Mouse (Mus musculus) limb, embryonic 15.5 days (tissue): Measurements from ENCODE around the gene Mylip. TPM values are rescaled to one million over a fixed set of nuclear protein-coding genes. Genes with fewer than 3 reads are reported as not detected.
A peak's percentile ranks its signal among the peaks of the same experiment; 100 is the strongest.

Experiments
- ATAC-seq: fragments of 200-750 bp; cut with Nextera tagmentation; 2 replicates; pipeline ENCODE4 v1.8.0; 2017; ENCODE audit warnings: low read depth, moderate TSS enrichment; ENCODE audit not compliant: insufficient number of reproducible peaks, low FRiP score, low TSS enrichment
- H3K27ac ChIP-seq: fragments of 300-500 bp; sonication (generic); 2 replicates; pipeline ENCODE4 v1.5.1; 2015; ENCODE audit warnings: moderate library complexity, mild to moderate bottlenecking, inconsistent platforms
- H3K27me3 ChIP-seq: fragments of 300-500 bp; sonication (generic); 2 replicates; pipeline ENCODE4 v1.6.1; 2015; ENCODE audit warnings: inconsistent platforms
- H3K36me3 ChIP-seq: fragments of 300-500 bp; sonication (generic); 2 replicates; pipeline ENCODE4 v1.6.1; 2015; ENCODE audit warnings: inconsistent platforms
- H3K4me1 ChIP-seq: fragments of 300-500 bp; sonication (generic); 2 replicates; pipeline ENCODE4 v1.6.1; 2015; ENCODE audit warnings: inconsistent platforms
- H3K4me2 ChIP-seq: fragments of 300-500 bp; sonication (generic); 2 replicates; pipeline ENCODE4 v1.6.1; 2015; ENCODE audit warnings: mild to moderate bottlenecking, inconsistent platforms
- H3K4me3 ChIP-seq: fragments of 300-500 bp; sonication (generic); 2 replicates; pipeline ENCODE4 v1.5.1; 2015; ENCODE audit warnings: mild to moderate bottlenecking, inconsistent platforms
- H3K9ac ChIP-seq: fragments of 300-500 bp; sonication (generic); 2 replicates; pipeline ENCODE4 v1.6.1; 2015; ENCODE audit warnings: inconsistent platforms
- H3K9me3 ChIP-seq: fragments of 300-500 bp; sonication (generic); 2 replicates; pipeline ENCODE4 v1.6.1; 2016; ENCODE audit warnings: inconsistent platforms
- WGBS: fragments of 180-500 bp; shearing (Covaris S2); methylation state at CpG from one replicate; pipeline ENCODE4 v1.1.7; 2015; 5-methylcytosine and 5-hydroxymethylcytosine counted together
- polyA plus RNA-seq: library from polyadenylated mRNA; unstranded; fragments of >200 nt; fragmentation: Nextera tagmentation; extraction: Ambion mirVana; gene quantifications from 2 replicates; pipeline ENCODE4 v1.2.1, GENCODE M21; 2015

Mylip gene
- polyA plus RNA-seq, 1 experiment from 2014 or later = 28.2 TPM

GRCm38 (mm10) chr13:45394221-45394768, 4.8 kb downstream of the Mylip start:
- ATAC-seq = no peak
- H3K4me1 ChIP-seq = peaks cover 71% of the 10 kb centered on the region
- no peaks in the 10 kb centered on the region for H3K9me3 ChIP-seq
- WGBS = 29% methylated on average over 8 of the region's 8 CpGs
- H3K9ac ChIP-seq = no peak overlapping the region
- no peaks in the 10 kb centered on the region for H3K27me3 ChIP-seq
- H3K36me3 ChIP-seq = no peaks in the 10 kb centered on the region
- H3K27ac ChIP-seq = no peak overlapping the region
- no peak overlapping the region; the same call in 1 of the 2 replicates for H3K4me3 ChIP-seq
- H3K4me2 ChIP-seq = peak overlapping the region; percentile 10

DNA sequence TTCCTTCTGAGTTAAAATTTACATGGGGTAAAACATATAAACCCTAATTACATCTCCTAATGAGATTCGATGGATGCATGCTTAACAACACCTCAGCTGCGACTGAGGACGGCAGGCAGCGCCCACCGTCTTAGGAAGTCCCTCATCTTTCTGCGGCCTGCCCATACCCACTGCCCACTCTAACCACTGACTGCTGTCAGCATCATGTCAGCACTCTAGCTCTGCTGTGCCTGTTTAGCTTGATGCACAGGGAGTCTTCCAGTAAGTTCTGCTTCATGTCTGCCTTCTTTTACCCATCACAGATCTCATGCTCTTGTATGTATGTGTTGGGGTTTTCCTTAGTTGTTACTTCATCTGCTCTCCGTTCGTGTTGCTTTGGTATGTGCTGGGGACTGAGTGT, 7.2 kb downstream of the Mylip start:
- Histone ChIP-seq H3K4me1 (peaks cover 74% of the 10 kb centered on the region), H3K4me3 (no peak overlapping the region), H3K36me3 (no peaks in the 10 kb centered on the region), H3K27me3 (no peaks in the 10 kb centered on the region), H3K27ac (peak overlapping the region; percentile 90), H3K4me2 (no peak overlapping the region), H3K9ac (no peak overlapping the region), H3K9me3 (no peaks in the 10 kb centered on the region)
- no peak for ATAC-seq
- WGBS = 45% methylated on average over 8 of the region's 8 CpGs

DNA sequence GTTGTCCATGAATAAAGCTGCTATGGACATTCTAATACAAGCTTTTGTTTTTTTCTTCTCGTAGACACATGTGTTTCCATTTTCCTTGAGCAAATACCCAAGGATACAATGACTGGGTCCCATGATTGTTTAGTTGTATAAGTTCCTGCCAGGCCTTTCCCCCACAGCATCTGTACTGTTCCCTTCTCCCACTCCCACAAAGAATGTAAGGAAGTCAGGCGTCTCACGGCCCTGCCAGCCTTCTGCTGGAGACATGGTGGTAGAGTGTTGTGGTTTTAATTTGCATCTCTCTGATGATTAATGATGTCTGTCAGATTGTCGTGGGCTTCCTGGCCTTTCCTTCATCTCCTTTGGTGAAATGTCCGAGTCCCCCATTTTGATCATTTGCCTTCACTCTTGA, 7.7 kb downstream of the Mylip start:
- 19% methylated on average over 5 of the region's 5 CpGs for WGBS
- no peak overlapping the region for H3K9ac ChIP-seq
- peak overlapping the region; percentile 2; the same call in 1 of the 2 replicates for H3K4me2 ChIP-seq
- ATAC-seq = 0 out of 2 replicates have a peak, but pooled peaks have one; percentile 22
- no peaks in the 10 kb centered on the region for H3K36me3 ChIP-seq
- no peaks in the 10 kb centered on the region for H3K27me3 ChIP-seq
- H3K9me3 ChIP-seq = no peaks in the 10 kb centered on the region
- peaks cover 74% of the 10 kb centered on the region for H3K4me1 ChIP-seq
- H3K4me3 ChIP-seq = no peak overlapping the region
- peak overlapping the region; percentile 90 for H3K27ac ChIP-seq

GRCm38 (mm10) chr13:45397896-45398805, 8.6 kb downstream of the Mylip start:
- H3K4me2 ChIP-seq = peak overlapping the region; percentile 14; the same call in 1 of the 2 replicates
- H3K4me1 ChIP-seq = peaks cover 74% of the 10 kb centered on the region
- H3K27me3 ChIP-seq = no peaks in the 10 kb centered on the region
- H3K9ac ChIP-seq = no peak overlapping the region
- no peak overlapping the region for H3K4me3 ChIP-seq
- no peak; the same call in 1 of the 2 replicates for ATAC-seq
- 35% methylated on average over 17 of the region's 21 CpGs for WGBS
- H3K36me3 ChIP-seq = no peaks in the 10 kb centered on the region
- no peaks in the 10 kb centered on the region for H3K9me3 ChIP-seq
- peak overlapping the region; percentile 90 for H3K27ac ChIP-seq

DNA sequence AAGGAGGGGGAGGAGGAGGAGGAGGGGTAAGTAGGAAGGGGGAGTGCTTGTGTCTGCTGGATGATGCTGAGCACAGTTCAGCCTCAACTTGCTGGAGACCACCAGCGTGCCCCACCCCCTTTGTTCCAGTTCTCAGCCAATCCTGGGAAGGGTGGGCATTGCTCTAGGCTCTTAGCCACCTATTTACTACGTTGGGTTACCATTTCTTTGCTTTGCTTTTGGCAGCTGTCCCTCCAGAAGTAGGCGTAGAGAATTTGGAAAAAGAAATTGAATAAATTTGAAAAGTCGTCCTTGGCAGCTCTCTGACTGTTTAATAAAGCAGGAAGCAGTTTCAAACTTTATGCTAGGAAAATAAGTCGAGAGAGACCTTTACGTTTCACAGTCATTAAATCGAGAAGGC, 11.2 kb downstream of the Mylip start:
- peak; percentile 80 for ATAC-seq
- peaks cover 53% of the 10 kb centered on the region for H3K4me1 ChIP-seq
- no peak overlapping the region for H3K9ac ChIP-seq
- H3K4me2 ChIP-seq = 0 out of 2 replicates have a peak overlapping the region, but pooled peaks have one; percentile 25
- H3K27ac ChIP-seq = peak overlapping the region; percentile 80
- no peaks in the 10 kb centered on the region for H3K9me3 ChIP-seq
- H3K36me3 ChIP-seq = peaks cover 18% of the 10 kb centered on the region
- 33% methylated on average over 7 of the region's 7 CpGs for WGBS
- H3K4me3 ChIP-seq = no peak overlapping the region
- H3K27me3 ChIP-seq = no peaks in the 10 kb centered on the region

GRCm38 (mm10) chr13:45401816-45402215, 12.3 kb downstream of the Mylip start:
- no peaks in the 10 kb centered on the region for H3K9me3 ChIP-seq
- no peaks in the 10 kb centered on the region for H3K27me3 ChIP-seq
- WGBS = 41% methylated on average over 7 of the region's 7 CpGs
- no peak overlapping the region for H3K9ac ChIP-seq
- peak overlapping the region; percentile 57 for H3K27ac ChIP-seq
- H3K4me1 ChIP-seq = peaks cover 41% of the 10 kb centered on the region
- H3K4me3 ChIP-seq = no peak overlapping the region
- ATAC-seq = no peak
- peaks cover 30% of the 10 kb centered on the region for H3K36me3 ChIP-seq
- no peak overlapping the region for H3K4me2 ChIP-seq

- Histone ChIP-seq H3K4me1 (peaks cover 35% of the 10 kb centered on the region), H3K27me3 (no peaks in the 10 kb centered on the region), H3K4me3 (no peak overlapping the region), H3K9me3 (no peaks in the 10 kb centered on the region), H3K4me2 (no peak overlapping the region), H3K9ac (no peak overlapping the region), H3K36me3 (peaks cover 36% of the 10 kb centered on the region), H3K27ac (peak overlapping the region; percentile 57)
- no peak for ATAC-seq
- 34% methylated on average over 6 of the region's 7 CpGs for WGBS
These were observed 12.9 kb downstream of the Mylip start for GRCm38 (mm10) chr13:45402316-45403039.

DNA sequence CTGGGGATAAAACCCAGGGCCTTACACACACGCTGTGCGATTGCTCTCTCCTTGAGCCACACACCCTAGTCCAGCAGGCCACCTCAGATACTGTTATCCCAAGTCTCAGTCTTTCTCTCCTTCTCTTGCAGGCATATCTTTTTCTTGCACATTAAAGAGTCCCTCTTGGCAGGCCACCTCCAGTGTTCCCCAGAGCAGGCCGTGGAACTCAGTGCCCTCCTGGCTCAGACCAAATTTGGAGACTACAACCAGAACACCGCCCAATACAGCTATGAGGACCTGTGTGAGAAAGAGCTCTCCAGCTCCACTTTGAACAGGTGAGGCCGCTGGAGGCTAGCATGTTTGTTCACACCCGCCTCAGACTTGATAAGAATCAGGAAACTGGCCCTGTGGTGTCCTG, 14.7 kb downstream of the Mylip start:
- Histone ChIP-seq H3K27me3 (no peaks in the 10 kb centered on the region), H3K9me3 (no peaks in the 10 kb centered on the region), H3K4me3 (no peak overlapping the region), H3K4me1 (peaks cover 24% of the 10 kb centered on the region), H3K27ac (no peak overlapping the region), H3K9ac (no peak overlapping the region), H3K4me2 (no peak overlapping the region), H3K36me3 (peaks cover 53% of the 10 kb centered on the region)
- 90% methylated on average over 6 of the region's 6 CpGs for WGBS
- no peak for ATAC-seq

DNA sequence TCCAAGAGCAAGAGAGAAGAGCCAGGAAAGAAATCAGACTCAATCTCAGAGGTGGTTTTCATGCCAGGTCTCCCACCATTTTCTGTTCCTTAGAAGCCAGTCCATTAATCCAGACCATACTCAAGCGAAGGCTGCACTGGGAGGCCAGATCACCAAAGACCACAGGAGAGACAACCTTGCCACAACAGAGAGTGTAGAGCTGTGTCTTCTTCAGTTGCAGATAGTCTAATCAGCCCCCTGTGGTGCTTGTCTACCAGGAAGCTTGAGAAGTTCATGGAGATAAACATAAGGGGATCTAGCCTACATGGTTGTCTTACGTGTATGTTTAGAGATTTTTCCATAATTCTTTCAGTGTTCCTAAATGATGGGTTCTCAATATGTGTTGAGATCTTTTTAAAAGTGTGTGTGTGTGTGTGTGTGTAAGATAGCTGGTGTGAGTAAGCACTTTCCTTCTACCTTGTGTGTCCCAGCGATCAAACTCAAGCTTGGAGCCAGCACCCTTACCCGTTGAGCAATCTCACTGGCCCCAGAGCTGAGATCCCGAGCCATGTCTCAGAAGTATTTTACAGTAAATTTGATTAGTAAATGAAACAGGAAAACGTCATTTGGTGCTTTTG, 15.8 kb downstream of the Mylip start:
- Histone ChIP-seq H3K4me1 (peaks cover 21% of the 10 kb centered on the region), H3K36me3 (peaks cover 64% of the 10 kb centered on the region), H3K9ac (no peak overlapping the region), H3K27me3 (no peaks in the 10 kb centered on the region), H3K27ac (no peak overlapping the region), H3K9me3 (no peaks in the 10 kb centered on the region), H3K4me3 (no peak overlapping the region), H3K4me2 (no peak overlapping the region)
- WGBS = 89% methylated on average over 6 of the region's 6 CpGs
- no peak for ATAC-seq

- Histone ChIP-seq H3K9me3 (no peaks in the 10 kb centered on the region), H3K4me3 (no peak overlapping the region), H3K36me3 (peaks cover 73% of the 10 kb centered on the region), H3K27ac (0 out of 2 replicates have a peak overlapping the region, but pooled peaks have one; percentile 11), H3K9ac (no peak overlapping the region), H3K27me3 (no peaks in the 10 kb centered on the region), H3K4me1 (peaks cover 15% of the 10 kb centered on the region), H3K4me2 (no peak overlapping the region)
- no peak for ATAC-seq
- WGBS = 90% methylated on average over 11 of the region's 11 CpGs
These were observed 16.7 kb downstream of the Mylip start for GRCm38 (mm10) chr13:45406289-45406688.

DNA sequence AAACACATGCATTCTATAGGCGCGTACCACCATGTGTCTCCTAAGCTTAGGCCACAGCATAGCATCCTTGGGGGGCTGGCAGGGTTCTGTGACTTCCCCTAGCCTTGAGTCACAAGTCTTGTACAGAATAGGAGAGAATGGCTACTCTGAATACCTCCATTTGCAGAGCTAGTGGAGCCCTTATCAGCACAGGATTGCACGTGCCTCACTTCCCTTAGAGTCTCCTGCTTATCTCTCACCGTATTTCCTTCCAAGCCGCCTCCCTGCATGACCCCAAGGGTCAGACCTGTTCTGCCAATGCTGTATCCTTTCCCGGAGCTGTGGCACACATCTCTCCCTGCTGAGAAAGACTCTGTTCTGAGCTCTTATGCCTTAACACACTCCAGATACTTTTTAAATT, 17.2 kb downstream of the Mylip start:
- Histone ChIP-seq H3K4me3 (no peak overlapping the region), H3K27me3 (no peaks in the 10 kb centered on the region), H3K4me1 (peaks cover 14% of the 10 kb centered on the region), H3K4me2 (no peak overlapping the region), H3K9me3 (no peaks in the 10 kb centered on the region), H3K36me3 (peaks cover 76% of the 10 kb centered on the region), H3K9ac (no peak overlapping the region), H3K27ac (0 out of 2 replicates have a peak overlapping the region, but pooled peaks have one; percentile 11)
- no peak for ATAC-seq
- 70% methylated on average over 6 of the region's 6 CpGs for WGBS
